11 mouse cellular contexts compared by ENCODE assay signal in genomic region chr15:13174618-13174980, GRCm38 (mm10). TPM values are rescaled to one million over a fixed set of nuclear protein-coding genes. Genes with fewer than 3 reads are reported as not detected.
DNase-seq lines count a peak whose midpoint lies in the region; ATAC-seq and TF ChIP-seq lines count a peak whose summit lies in the region.
"Had no signal": no experiment of that assay in that cellular context is flagged by ENCODE, and none has a peak within 500 bp of the region (broad histone marks: within the 10 kb centered on the region; RNA-seq: fewer than 3 reads in every experiment).

No protein-coding gene starts in this region.

- H3K4me1 ChIP-seq in G1E (ENCODE audit: insufficient read depth, low read depth, low read length): no peaks in the 10 kb centered on the region
- peaks cover 2% of the 10 kb centered on the region; the same call in 1 of the 2 replicates for H3K4me1 ChIP-seq in cortical plate, adult 2 months (ENCODE audit: control insufficient read depth, insufficient read depth, low read length)
- peaks cover 33% of the 10 kb centered on the region for H3K4me1 ChIP-seq in hindbrain, embryonic 15.5 days (replicated peaks)
- H3K4me1 ChIP-seq in midbrain, embryonic 11.5 days (ENCODE audit: control insufficient read depth, insufficient read depth, low read length): peaks cover 12% of the 10 kb centered on the region

- H3K4me3 ChIP-seq in G1E (ENCODE audit: low read depth, low read length): no peak overlapping the region
- H3K4me3 ChIP-seq in cortical plate, adult 2 months (ENCODE audit: insufficient read depth, low read length): peak overlapping the region; percentile 56; the same call in 1 of the 2 replicates
- H3K4me3 ChIP-seq in hindbrain, embryonic 15.5 days: peak overlapping the region; percentile 69
- H3K4me3 ChIP-seq in midbrain, embryonic 11.5 days (ENCODE audit: low read depth, low read length): no peak overlapping the region; the same call in 1 of the 2 replicates

- H3K27me3 ChIP-seq in G1E (ENCODE audit: insufficient read depth, low read length): peaks cover 22% of the 10 kb centered on the region
- 0 out of 2 replicates have a peak, but pooled peaks cover 3% of the 10 kb centered on the region for H3K27me3 ChIP-seq in hindbrain, embryonic 15.5 days
- peaks cover 7% of the 10 kb centered on the region for H3K27me3 ChIP-seq in midbrain, embryonic 11.5 days (ENCODE audit: control insufficient read depth, insufficient read depth, low read length)
- H3K27me3 ChIP-seq: Patski had no signal

- 16% methylated on average over 6 of the region's 6 CpGs for WGBS in hindbrain, embryonic 15.5 days
- 10% methylated on average over 6 of the region's 6 CpGs for WGBS in midbrain, embryonic 11.5 days

- TF ChIP-seq POLR2A in cortical plate, adult 2 months (IDR thresholded peaks at IDR 0.05; ENCODE audit: extremely low read depth, insufficient read depth, low read length): no peak

- no peaks in the 10 kb centered on the region for H3K9me3 ChIP-seq in G1E (replicated peaks)
- no peaks in the 10 kb centered on the region for H3K9me3 ChIP-seq in hindbrain, embryonic 15.5 days
- no peaks in the 10 kb centered on the region for H3K9me3 ChIP-seq in midbrain, embryonic 11.5 days (ENCODE audit: control insufficient read depth, low read length)

- no peak for ATAC-seq in G1E (ENCODE audit: extremely low read depth, insufficient number of reproducible peaks, low FRiP score, poor library complexity, severe bottlenecking)
- ATAC-seq in hindbrain, embryonic 15.5 days (ENCODE audit: low FRiP score, low read depth): no peak
- ATAC-seq in midbrain, embryonic 11.5 days (ENCODE audit: low FRiP score): no peak
- ATAC-seq: Patski had no signal

- no peak for TF ChIP-seq CTCF in G1E (IDR thresholded peaks at IDR 0.05; ENCODE audit: low read depth, low read length)
- no peak for TF ChIP-seq CTCF in cortical plate, adult 2 months (IDR thresholded peaks at IDR 0.05; ENCODE audit: extremely low read depth, insufficient read depth, low read length)

- no peak overlapping the region for H3K27ac ChIP-seq in cortical plate, adult 2 months (ENCODE audit: insufficient read depth, low read length)
- H3K27ac ChIP-seq in hindbrain, embryonic 15.5 days (replicated peaks): no peak overlapping the region
- H3K27ac ChIP-seq in midbrain, embryonic 11.5 days (ENCODE audit: low read depth, low read length): no peak overlapping the region
- H3K27ac ChIP-seq: liver, embryonic 14.5 days had no signal

- H3K36me3 ChIP-seq in G1E (replicated peaks): no peaks in the 10 kb centered on the region
- no peaks in the 10 kb centered on the region for H3K36me3 ChIP-seq in hindbrain, embryonic 15.5 days
- no peaks in the 10 kb centered on the region for H3K36me3 ChIP-seq in midbrain, embryonic 11.5 days (ENCODE audit: control insufficient read depth, insufficient read depth, low read length)

- no peak overlapping the region for H3K9ac ChIP-seq in hindbrain, embryonic 15.5 days
- no peak overlapping the region for H3K9ac ChIP-seq in midbrain, embryonic 11.5 days (ENCODE audit: low read length)
- H3K9ac ChIP-seq: liver, embryonic 14.5 days had no signal

- DNase-seq in G1E (ENCODE audit: low spot score): peak; percentile 5
- DNase-seq in midbrain, embryonic 11.5 days (ENCODE audit: low spot score, missing footprints): no peak
- no peak for DNase-seq in spleen, postnatal 14 days (ENCODE audit: low spot score in 2 of 2)
- no peak for DNase-seq in cerebellum, adult 18-20 months
- DNase-seq in right cerebral cortex, adult 18-20 months: no peak
- DNase-seq: gastrocnemius, postnatal 36 days; thymus, postnatal 25 days had no signal

- H3K4me2 ChIP-seq in hindbrain, embryonic 15.5 days: peak overlapping the region; percentile 88
- peak overlapping the region; percentile 72 for H3K4me2 ChIP-seq in midbrain, embryonic 11.5 days

RNA-seq across cellular contexts. Expression of gene Cdh6, which starts 1.1 kb away (rescaled TPM):
- not detected in 2 replicates for total RNA-seq in G1E (2014; fragmentation: Nextera tagmentation)
- 0.11 TPM in 1 of 2 replicates, not detected in the other for total RNA-seq in G1E (2017)
- polyA plus RNA-seq in G1E (2012): not detected in 2 replicates
- polyA plus RNA-seq in cortical plate, adult 2 months (2012; rRNA removed): 7.0 and 7.5 TPM in 2 replicates
- 17.5 and 17.9 TPM in 2 replicates for polyA plus RNA-seq in hindbrain, embryonic 15.5 days (2015; fragmentation: Nextera tagmentation; extraction: Ambion mirVana)
- 7.4 and 8.8 TPM in 2 replicates for polyA plus RNA-seq in midbrain, embryonic 11.5 days (2014; fragmentation: Nextera tagmentation; extraction: Ambion mirVana)

Comparison
In these comparisons a context has a peak if more than half of its experiments do, and no peak if none do; other contexts are left out.
1. H3K4me3 ChIP-seq: peak in cortical plate, adult 2 months (single experiment) and hindbrain, embryonic 15.5 days (single experiment); none in G1E (single experiment) and midbrain, embryonic 11.5 days (single experiment).